Mouse (Mus musculus) spleen, postnatal 10 days (tissue): ENCODE measurements at regions not wholly inside any gene's neighbourhood (a gene's known extent, or its start where the extent isn't known, plus 50 kb on each side); places are given as distances from the start of the nearest gene placed in this dataset.

ENCODE experiments used
- DNase-seq, 2 experiments: peaks; one replicate each; pipeline ENCODE4 v3.0.0; 2021 to 2022; ENCODE audit warnings: low spot score in 2 of 2

GRCm38 (mm10) chr1:73799246-73799645 is 325.0 kb downstream of the Tns1 start:
- DNase-seq, result no peak

DNA sequence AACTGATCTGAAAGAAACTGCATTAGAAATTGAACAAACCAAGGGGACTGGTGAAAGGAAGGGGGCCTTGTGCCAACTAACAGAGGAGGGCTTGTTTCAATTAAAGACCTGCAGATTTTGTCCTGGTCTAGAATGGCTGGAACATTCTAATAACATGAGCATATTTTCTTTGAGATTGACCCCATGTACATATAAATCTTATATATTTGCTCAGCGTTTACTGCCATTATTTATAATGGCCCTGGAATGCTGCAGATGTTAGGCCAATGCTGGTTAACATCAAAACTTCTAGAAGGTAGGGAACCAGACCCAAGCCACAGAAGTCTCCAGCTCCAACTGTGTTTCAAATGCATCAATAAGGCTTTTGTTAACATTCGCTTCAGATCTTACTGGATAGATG is 326.4 kb downstream of the Tns1 start:
- no peak for DNase-seq

DNA sequence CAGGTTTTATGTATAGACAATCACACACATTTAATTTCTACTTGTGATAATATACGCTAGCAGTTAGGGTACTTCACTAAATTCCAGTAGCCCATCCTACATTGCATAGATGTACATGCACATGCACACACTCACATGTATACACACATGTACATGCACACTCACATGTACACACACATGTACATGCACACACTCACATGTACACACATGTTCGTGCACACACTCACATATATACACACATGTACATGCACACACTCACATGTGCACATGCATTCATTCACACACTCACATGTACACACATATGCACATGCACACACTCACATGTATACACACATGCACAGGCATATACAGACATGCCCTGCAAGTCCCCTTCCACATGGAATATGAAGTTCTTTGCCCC is 326.8 kb downstream of the Tns1 start:
- no peak for DNase-seq

- no peak for DNase-seq
Measured at GRCm38 (mm10) chr1:73793871-73794270, 330.4 kb downstream of the Tns1 start.

DNA sequence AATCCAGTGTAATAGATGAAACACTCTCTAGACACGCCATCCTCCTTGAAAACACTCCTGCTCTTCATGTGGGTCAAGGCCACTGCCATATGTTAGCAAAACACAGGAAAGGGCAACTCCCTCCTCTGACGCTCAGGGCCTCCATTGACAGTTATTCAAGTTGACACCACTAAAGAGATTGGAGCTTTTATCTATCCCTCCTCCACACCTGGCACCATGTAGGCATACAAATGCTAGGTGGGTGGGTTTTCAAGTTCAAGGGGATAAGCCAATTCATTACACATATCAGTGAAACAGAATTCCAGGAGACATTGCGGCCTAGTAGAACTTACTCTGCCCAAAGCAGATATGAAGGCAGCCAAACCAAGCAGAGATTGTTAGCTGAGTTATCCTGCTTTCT is 331.0 kb downstream of the Tns1 start:
- no peak for DNase-seq

DNA sequence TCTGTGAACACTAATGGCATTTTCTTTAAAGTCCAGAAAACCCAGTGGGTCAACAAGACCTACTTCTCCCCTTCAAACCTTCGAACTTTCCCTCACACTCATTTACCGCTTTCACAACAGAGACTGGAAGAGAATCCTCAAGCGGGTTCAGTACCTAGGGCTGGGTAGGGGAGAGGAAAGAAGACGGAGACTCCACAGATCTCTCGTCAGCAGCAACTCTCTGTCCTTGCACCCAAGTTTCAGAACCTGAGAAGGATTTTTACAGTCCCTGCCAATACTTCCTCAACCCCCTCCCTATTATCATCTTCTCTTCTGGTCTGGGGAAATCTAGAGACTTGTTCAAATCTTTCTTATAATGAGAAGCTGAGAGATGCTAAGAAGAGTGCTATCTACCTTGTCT is 331.9 kb downstream of the Tns1 start:
- DNase-seq, result no peak

DNA sequence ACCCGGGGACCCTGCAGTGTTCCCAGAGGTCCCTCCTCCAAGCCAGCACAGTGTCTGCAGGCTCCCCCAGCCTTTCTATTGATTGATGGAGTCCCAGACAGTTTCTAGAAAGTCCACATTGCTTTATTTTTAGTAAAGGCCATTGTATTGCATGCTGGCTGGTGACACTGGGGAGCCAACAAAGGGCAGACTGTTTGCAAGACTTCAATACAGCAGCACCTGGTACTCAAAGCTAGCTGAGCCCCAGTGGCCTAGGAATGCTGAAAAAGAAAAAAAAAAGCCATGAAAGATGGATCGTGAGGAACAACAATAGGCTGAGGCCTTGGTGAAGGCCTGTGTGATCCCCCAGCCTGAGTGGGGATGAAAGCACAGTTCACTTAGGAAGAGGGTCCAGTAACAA is 336.6 kb downstream of the Tns1 start:
- DNase-seq, result no peak

DNA sequence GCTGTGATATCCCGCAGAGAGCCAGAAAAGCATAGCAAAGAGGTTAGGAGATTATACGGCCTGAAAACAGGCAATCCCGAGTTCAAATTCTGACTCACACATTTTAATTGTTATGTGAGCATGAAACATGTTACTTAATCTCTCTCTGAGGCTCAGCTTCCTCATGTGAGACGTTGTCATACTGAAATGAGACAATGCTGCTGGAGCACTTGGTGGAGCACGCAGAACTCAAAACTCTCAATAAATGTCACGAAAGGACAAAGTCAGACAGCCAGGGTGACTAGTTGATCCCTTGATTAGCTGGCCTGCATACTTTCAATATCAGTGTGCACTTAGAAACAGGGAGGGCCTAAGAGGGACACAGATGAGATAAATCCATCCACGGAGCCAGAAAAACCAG is 337.0 kb downstream of the Tns1 start:
- DNase-seq, result no peak

GRCm38 (mm10) chr1:73783303-73783702 is 340.9 kb downstream of the Tns1 start:
- DNase-seq, result no peak

GRCm38 (mm10) chr1:73782871-73783270 is 341.4 kb downstream of the Tns1 start:
- DNase-seq, result no peak

DNA sequence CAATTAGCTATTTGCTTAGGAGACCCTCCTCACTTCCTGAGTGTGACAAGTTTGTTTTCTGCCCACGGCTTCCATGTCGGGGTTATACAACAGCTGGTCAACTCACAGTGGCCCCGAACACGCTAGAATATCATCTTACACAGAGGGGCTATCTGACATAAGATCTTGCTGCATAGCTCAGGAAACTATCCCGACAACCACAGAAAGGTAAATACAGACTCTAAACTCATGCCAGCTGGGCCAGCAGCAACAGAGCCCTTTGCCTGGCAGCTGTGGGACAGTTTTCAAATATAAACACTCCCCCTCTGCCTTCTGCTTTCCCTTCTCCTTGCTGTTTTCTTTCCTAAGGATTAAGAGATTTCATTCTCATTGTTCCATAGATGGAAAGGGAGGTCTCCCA is 352.5 kb downstream of the Tns1 start:
- DNase-seq, result no peak

GRCm38 (mm10) chr1:73770631-73771030 is 353.6 kb downstream of the Tns1 start:
- no peak for DNase-seq

- no peak for DNase-seq
Measured at GRCm38 (mm10) chr1:73764611-73765333, 359.5 kb downstream of the Tns1 start.

DNA sequence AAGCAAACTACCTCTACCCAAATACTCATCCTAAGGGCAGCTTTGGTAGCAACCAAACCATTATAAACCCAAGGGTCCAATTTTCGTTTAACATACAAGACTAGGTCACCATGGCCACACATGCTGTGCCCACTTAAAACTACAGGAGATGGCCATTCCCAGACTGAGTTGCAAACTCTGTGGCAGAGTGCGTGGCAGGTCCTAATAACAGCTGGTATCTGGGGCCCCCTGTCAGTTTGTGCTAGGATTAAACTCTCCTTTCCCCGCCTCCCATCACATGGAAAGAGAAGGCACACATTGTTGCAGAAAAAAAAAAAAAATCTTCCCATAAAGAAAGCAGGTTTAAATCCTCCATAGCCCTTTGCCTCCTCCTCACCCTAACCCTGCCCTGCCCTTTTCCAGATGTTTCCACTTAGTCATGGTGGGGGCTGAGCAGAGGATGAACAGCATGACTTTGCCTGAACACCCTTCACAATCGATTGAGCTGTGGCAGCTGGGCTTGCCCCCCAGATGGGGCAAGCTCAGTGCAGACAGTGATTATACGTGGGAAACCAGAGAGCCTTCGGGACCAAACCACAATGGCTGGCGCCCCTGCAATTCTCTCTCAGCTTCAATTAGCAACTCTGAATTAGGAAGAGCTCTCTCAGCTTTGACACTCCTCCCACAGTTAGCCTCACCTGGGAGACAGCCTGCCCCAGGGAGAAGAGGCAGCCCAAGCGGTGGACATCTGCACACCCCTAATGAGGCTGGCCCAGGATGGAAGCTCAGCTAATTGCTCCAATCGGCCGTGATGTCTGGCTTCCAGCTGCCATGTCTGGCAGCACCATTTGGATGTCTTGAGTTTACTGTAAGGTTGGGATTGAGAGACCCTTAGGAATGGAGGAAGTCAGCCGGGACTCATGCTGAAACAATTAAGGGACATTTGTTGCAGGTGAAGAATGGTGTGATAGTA is 365.9 kb downstream of the Tns1 start:
- DNase-seq, result no peak

GRCm38 (mm10) chr1:73755791-73756190 is 368.5 kb downstream of the Tns1 start:
- no peak for DNase-seq

DNA sequence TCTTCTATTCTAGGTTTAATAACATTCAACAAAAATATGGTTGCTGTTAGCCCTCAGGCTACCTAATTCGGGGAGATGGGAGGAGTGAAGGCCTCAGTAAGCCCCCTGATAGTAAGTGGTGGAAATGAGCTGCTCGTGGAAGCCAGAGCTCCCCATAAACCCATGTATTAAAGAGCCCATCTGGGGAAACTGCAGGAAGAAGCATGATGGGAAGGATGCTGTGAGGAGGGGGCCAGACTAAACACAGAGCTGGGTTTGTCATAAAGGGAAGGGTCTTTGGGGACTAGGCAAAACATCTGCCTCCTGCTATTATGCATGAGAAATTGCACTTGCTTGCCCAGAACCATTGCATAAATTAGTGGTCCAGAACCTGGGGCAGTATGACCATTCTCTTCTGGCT is 369.3 kb downstream of the Tns1 start:
- no peak for DNase-seq

GRCm38 (mm10) chr1:73753157-73753556 is 371.1 kb downstream of the Tns1 start:
- no peak for DNase-seq

GRCm38 (mm10) chr1:73748702-73749101 is 375.5 kb downstream of the Tns1 start:
- no peak for DNase-seq

GRCm38 (mm10) chr1:73744555-73745234 is 379.6 kb downstream of the Tns1 start:
- no peak for DNase-seq

DNA sequence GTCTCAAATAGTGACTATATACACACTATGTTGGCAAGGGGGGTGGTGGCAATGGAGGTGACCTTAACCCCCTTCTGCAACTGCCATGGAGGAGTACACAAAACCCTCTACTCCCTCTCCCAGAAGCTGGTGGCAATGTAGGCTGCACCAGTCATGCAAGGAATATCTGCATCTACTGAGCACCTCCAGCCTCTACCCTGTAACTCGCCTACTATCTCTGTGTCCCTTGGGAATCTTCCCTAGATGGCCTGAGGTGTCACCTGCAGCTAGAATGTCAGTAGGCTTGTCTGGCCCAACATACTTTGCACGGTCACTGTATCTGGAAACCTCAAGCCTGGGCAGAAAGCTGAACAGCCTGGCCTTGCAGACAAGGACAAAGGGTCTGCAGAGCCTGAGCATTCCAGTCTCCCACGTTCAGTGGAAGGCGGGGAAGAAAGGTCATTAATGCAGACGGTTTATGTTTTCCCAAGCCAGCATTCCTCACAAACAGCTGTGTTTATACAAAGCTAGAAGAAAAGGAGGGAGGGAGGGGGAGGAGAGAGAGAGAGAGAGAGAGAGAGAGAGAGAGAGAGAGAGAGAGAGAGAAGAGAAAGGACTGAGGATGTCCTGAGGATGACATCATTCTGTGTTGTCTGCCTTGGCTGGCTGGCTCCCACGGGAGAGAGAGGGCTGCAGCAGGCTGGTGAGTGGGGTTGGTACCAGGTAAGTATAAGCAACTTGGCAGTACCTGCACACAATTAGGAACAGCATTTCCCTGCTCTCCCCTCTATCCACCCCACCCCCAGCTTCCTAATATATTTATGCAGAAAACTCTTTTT is 380.3 kb downstream of the Tns1 start:
- DNase-seq, result no peak

DNA sequence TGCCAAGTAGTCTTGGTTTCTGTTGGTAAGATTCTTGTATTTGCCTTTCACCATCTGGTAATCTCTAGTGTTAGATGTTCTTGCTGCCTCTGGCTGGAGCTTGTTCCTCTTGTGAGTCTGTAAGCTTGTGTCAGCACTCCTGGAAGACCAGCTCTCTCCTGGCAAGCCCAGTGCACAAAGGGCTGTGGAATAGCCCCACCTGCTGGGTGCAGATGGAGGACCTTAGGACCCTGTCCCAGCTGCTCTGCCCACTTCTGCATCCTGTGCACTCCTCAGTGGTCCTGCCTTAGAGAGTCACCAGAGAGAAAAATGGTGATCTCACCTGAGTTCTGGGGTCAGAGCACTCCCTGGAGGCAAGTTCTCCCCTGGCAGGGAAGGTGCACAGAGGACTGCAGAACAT is 387.2 kb downstream of the Tns1 start:
- peak in 1 of 2 experiments; percentile 22 for DNase-seq

GRCm38 (mm10) chr1:73728377-73728776 is 395.9 kb downstream of the Tns1 start:
- no peak for DNase-seq
